Mouse (Mus musculus): ENCODE measurements around the gene Sap18. TPM values are rescaled to one million over a fixed set of nuclear protein-coding genes. Genes with fewer than 3 reads are reported as not detected.
"Not testable (repeated sequence)": the region's sequence is repeated elsewhere in the genome, so short reads cannot be mapped to it uniquely, and the experiment has no call there.

Gene Sap18
- polyA plus RNA-seq, 1 experiment from 2014 or later = 27.6 TPM

DNA sequence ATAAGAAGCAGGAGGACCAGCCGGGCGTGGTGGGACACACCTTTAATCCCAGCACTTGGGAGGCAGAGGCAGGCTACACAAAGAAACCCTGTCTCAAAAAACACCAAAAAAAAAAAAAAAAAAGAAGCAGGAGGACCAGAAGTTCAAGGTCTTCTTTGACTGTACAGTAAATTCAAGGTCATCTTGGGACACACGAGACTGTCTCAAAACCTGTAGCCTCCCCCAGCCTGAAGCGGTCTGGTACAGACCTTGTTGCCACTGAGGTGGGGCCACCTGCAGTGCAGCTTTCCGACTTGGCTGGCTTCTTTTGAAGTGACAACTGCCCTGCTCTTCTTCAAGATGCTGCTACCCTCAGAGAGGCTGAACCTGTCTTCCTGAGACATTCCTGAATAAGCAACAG lies 50.1 kb downstream of the Sap18 start:
- H3K27me3 ChIP-seq (replicated peaks; ENCODE audit: control insufficient read depth, insufficient read depth, low read length); H3K4me2 ChIP-seq; H3K36me3 ChIP-seq (ENCODE audit: control insufficient read depth, insufficient read depth, low read length); H3K27ac ChIP-seq (ENCODE audit: low read depth, low read length); ATAC-seq (replicated peaks; ENCODE audit: low FRiP score); H3K9me3 ChIP-seq (ENCODE audit: control insufficient read depth, low read length); H3K4me3 ChIP-seq (ENCODE audit: low read depth, low read length); H3K9ac ChIP-seq (ENCODE audit: low read depth, low read length); DNase-seq (ENCODE audit: low spot score); H3K4me1 ChIP-seq (replicated peaks; ENCODE audit: control insufficient read depth, insufficient read depth, low read length): not testable (repeated sequence)
- 82% methylated on average over 5 of the region's 5 CpGs for WGBS

DNA sequence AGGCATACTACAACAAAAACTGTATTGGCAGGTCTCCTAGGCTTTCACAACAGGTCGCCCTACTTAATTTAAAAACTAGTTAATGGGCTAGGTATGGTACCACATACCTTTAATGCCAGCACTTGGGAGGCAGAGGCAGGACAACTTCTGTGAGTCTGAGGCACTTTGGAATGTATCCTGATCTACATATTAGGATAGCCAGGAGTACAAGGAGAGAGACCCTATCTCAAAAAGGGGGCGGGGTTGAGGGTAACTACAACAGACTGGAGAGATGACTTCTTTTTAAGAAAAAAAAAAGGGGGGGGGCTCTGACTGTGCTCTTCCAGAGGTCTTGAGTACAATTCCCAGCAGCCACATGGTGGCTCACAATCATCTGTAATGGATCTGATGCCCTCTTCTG lies 50.7 kb downstream of the Sap18 start:
- Histone ChIP-seq H3K27me3 (replicated peaks; ENCODE audit: control insufficient read depth, insufficient read depth, low read length) (no peaks in the 10 kb centered on the region), H3K4me2 (no peak overlapping the region), H3K36me3 (ENCODE audit: control insufficient read depth, insufficient read depth, low read length) (no peaks in the 10 kb centered on the region), H3K27ac (ENCODE audit: low read depth, low read length) (no peak overlapping the region), H3K9ac (ENCODE audit: low read depth, low read length) (no peak overlapping the region), H3K9me3 (ENCODE audit: control insufficient read depth, low read length) (no peaks in the 10 kb centered on the region), H3K4me1 (replicated peaks; ENCODE audit: control insufficient read depth, insufficient read depth, low read length) (no peaks in the 10 kb centered on the region), H3K4me3 (ENCODE audit: low read depth, low read length) (no peak overlapping the region)
- WGBS = 96% methylated on average over 2 of the region's 2 CpGs
- no peak for ATAC-seq (replicated peaks; ENCODE audit: low FRiP score)
- no peak for DNase-seq (ENCODE audit: low spot score)

DNA sequence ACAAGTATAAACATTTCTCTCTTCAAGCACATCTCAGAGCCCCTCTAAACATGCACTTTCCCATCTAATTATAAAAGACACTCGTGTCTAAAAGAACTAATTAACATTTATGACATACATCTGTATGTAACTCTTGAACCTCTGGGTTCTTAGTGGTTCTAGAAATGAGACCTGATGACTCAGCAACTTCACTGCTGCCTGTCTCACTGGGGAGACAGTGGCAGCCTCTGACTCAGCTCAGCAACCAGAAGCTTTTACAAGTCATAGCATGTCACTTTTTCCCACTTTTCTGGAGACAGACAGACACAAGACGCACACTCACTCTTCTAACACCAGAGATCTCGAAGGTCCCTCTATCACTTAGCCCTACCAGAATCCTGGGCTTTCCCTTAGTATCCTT lies 52.4 kb downstream of the Sap18 start:
- no peak overlapping the region for H3K4me3 ChIP-seq (ENCODE audit: low read depth, low read length)
- no peaks in the 10 kb centered on the region for H3K27me3 ChIP-seq (replicated peaks; ENCODE audit: control insufficient read depth, insufficient read depth, low read length)
- no peaks in the 10 kb centered on the region for H3K9me3 ChIP-seq (ENCODE audit: control insufficient read depth, low read length)
- H3K9ac ChIP-seq (ENCODE audit: low read depth, low read length) = no peak overlapping the region
- no peaks in the 10 kb centered on the region for H3K36me3 ChIP-seq (ENCODE audit: control insufficient read depth, insufficient read depth, low read length)
- H3K4me2 ChIP-seq = no peak overlapping the region
- H3K4me1 ChIP-seq (replicated peaks; ENCODE audit: control insufficient read depth, insufficient read depth, low read length) = no peaks in the 10 kb centered on the region
- no peak for ATAC-seq (replicated peaks; ENCODE audit: low FRiP score)
- DNase-seq (ENCODE audit: low spot score) = no peak
- no peak overlapping the region for H3K27ac ChIP-seq (ENCODE audit: low read depth, low read length)
- 83% methylated on average over 3 of the region's 3 CpGs for WGBS

DNA sequence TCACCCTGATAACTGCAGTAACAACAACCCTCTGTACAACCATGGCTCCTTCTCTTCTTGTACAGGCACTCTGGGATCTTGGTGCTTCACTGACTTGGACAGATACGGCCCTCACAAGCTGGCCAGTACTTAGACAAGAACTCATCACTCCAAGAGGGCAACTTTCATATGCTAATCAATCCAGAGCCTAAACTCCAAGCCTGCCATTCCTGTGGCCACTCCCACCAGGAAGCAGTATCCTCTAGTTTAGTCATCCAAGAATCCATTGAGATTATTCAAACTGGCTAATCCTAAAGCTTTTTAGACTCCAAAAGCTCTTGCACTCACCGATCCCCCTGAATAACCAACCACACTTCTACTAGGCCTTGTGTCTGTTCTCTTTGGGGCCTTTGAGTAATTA lies 55.0 kb downstream of the Sap18 start:
- no peak overlapping the region for H3K4me3 ChIP-seq (ENCODE audit: low read depth, low read length)
- WGBS = 84% methylated on average over 2 of the region's 2 CpGs
- peaks cover 2% of the 10 kb centered on the region; the same call in 1 of the 2 replicates for H3K36me3 ChIP-seq (ENCODE audit: control insufficient read depth, insufficient read depth, low read length)

DNA sequence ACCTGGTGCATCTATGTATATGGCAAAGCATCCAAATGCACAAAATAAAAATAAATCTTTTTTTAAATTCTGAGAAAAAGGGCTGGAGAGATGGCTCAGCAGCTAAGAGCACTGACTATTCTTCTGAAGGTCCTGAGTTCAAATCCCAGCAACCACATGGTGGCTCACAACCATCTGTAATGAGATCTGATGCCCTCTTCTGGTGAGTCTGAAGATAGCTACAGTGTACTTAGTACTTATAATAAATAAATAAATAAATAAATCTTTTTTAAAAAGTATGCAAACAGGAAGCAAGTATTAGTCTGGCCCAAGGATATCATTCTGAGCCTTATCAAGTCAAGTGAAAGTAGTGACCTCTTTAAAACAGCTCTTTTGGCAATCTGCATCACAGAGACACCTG lies 58.1 kb downstream of the Sap18 start:
- H3K27me3 ChIP-seq (replicated peaks; ENCODE audit: control insufficient read depth, insufficient read depth, low read length); H3K4me1 ChIP-seq (replicated peaks; ENCODE audit: control insufficient read depth, insufficient read depth, low read length); H3K4me2 ChIP-seq; DNase-seq (ENCODE audit: low spot score); H3K9me3 ChIP-seq (ENCODE audit: control insufficient read depth, low read length); H3K9ac ChIP-seq (ENCODE audit: low read depth, low read length); H3K27ac ChIP-seq (ENCODE audit: low read depth, low read length); H3K36me3 ChIP-seq (ENCODE audit: control insufficient read depth, insufficient read depth, low read length); H3K4me3 ChIP-seq (ENCODE audit: low read depth, low read length); ATAC-seq (replicated peaks; ENCODE audit: low FRiP score): not testable (repeated sequence)

More for the DNA sequence above, 55.0 kb downstream of the Sap18 start:
- Histone ChIP-seq H3K4me2 (no peak overlapping the region), H3K9ac (ENCODE audit: low read depth, low read length) (no peak overlapping the region), H3K27me3 (replicated peaks; ENCODE audit: control insufficient read depth, insufficient read depth, low read length) (no peaks in the 10 kb centered on the region), H3K9me3 (ENCODE audit: control insufficient read depth, low read length) (no peaks in the 10 kb centered on the region), H3K4me1 (replicated peaks; ENCODE audit: control insufficient read depth, insufficient read depth, low read length) (no peaks in the 10 kb centered on the region), H3K27ac (ENCODE audit: low read depth, low read length) (no peak overlapping the region)
- DNase-seq (ENCODE audit: low spot score) (no peak), ATAC-seq (replicated peaks; ENCODE audit: low FRiP score) (no peak)

Small RNAs within 50 kb of the gene (microRNA-seq; reads per million reads assigned to microRNA genes)
- not detected for gene Mir3077 (ENCODE audit: borderline number of aligned reads)

Other genes with a start within 250 kb of the Sap18 start
- gene Eef1akmt1, start 226.6 kb upstream of the Sap18 start, polyA plus RNA-seq (2014; fragmentation: Nextera tagmentation; extraction: Ambion mirVana) = 80.6 and 92.7 TPM in 2 replicates
- 40.0 and 44.4 TPM in 2 replicates for gene Xpo4, start 132.8 kb upstream of the Sap18 start, polyA plus RNA-seq (2014; fragmentation: Nextera tagmentation; extraction: Ambion mirVana)
- gene Gm49361, start 52.1 kb upstream of the Sap18 start, polyA plus RNA-seq (2014; fragmentation: Nextera tagmentation; extraction: Ambion mirVana) = not detected in 2 replicates
- gene Lats2, start 39.8 kb upstream of the Sap18 start, polyA plus RNA-seq (2014; fragmentation: Nextera tagmentation; extraction: Ambion mirVana) = 8.7 and 9.7 TPM in 2 replicates
- gene Ska3, start 28.0 kb downstream of the Sap18 start, polyA plus RNA-seq (2014; fragmentation: Nextera tagmentation; extraction: Ambion mirVana) = 42.7 and 43.7 TPM in 2 replicates
- gene Mrpl57, start 28.1 kb downstream of the Sap18 start, polyA plus RNA-seq (2014; fragmentation: Nextera tagmentation; extraction: Ambion mirVana) = 262 and 264 TPM in 2 replicates
- 31.1 and 32.2 TPM in 2 replicates for gene Zdhhc20, start 92.1 kb downstream of the Sap18 start, polyA plus RNA-seq (2014; fragmentation: Nextera tagmentation; extraction: Ambion mirVana)
- 55.1 and 64.2 TPM in 2 replicates for gene Micu2, start 201.1 kb downstream of the Sap18 start, polyA plus RNA-seq (2014; fragmentation: Nextera tagmentation; extraction: Ambion mirVana)

Measured in liver, embryonic 11.5 days (tissue).